Mouse (Mus musculus) cerebellum, adult 2 months (tissue): ENCODE data around the gene Sult2b1. TPM values are rescaled to one million over a fixed set of nuclear protein-coding genes. Genes with fewer than 3 reads are reported as not detected.
A peak's percentile ranks its signal among the peaks of the same experiment; 100 is the strongest.

ENCODE experiments used
- DNase-seq, 2 experiments: peaks; one replicate each; pipeline ENCODE4 v3.0.0; 2021
- H3K27ac ChIP-seq: fragments of 200-500 bp; 2 replicates; pipeline ENCODE4 v1.5.1; 2012; ENCODE audit warnings: low read length, control low read depth, inconsistent platforms; ENCODE audit not compliant: insufficient read depth
- H3K27me3 ChIP-seq: fragments of 200-500 bp; 2 replicates; pipeline ENCODE4 v1.6.1; 2012; ENCODE audit warnings: inconsistent platforms, mild to moderate bottlenecking, low read length, moderate library complexity; ENCODE audit not compliant: control insufficient read depth, insufficient read depth
- H3K4me1 ChIP-seq: fragments of 200-500 bp; 2 replicates; pipeline ENCODE4 v1.6.1; 2011; ENCODE audit warnings: low read length; ENCODE audit not compliant: control insufficient read depth, insufficient read depth
- H3K4me3 ChIP-seq: fragments of 200-500 bp; replicated peaks from 2 replicates; pipeline ENCODE3; 2011; ENCODE audit warnings: mild to moderate bottlenecking, low read depth, low read length, control low read depth; ENCODE audit not compliant: insufficient read depth
- CTCF ChIP-seq: fragments of 200-500 bp; IDR thresholded peaks from 2 replicates; pipeline ENCODE4 v1.5.1; 2011; ENCODE audit warnings: low read depth, mild to moderate bottlenecking, control low read depth, low read length, moderate library complexity, borderline replicate concordance; ENCODE audit not compliant: insufficient read depth
- POLR2A ChIP-seq: fragments of 200-500 bp; IDR thresholded peaks from 2 replicates; pipeline ENCODE4 v1.6.1; 2011; ENCODE audit warnings: low read length, control low read depth, borderline replicate concordance; ENCODE audit not compliant: insufficient read depth
- WGBS: fragments of 180-500 bp; shearing (Covaris S2); methylation state at CpG from one replicate; pipeline ENCODE4 v1.1.7; 2018; 5-methylcytosine and 5-hydroxymethylcytosine counted together
- polyA plus RNA-seq: library from polyadenylated mRNA; depleted of rRNA; stranded (reverse); fragments of >200 nt; gene quantifications from 2 replicates; pipeline ENCODE4 v1.2.3, GENCODE M21; 2012

The Sult2b1 gene
- polyA plus RNA-seq, 1 experiment, result 10.6 TPM

GRCm38 (mm10) chr7:45791756-45792490 lies 7.5 kb upstream of the Sult2b1 start:
- TF ChIP-seq POLR2A (no peak), CTCF (no peak)

GRCm38 (mm10) chr7:45790721-45791120 lies 6.3 kb upstream of the Sult2b1 start:
- peak in 1 of 2 experiments; percentile 13 for DNase-seq
- H3K27me3 ChIP-seq, result no peaks in the 10 kb centered on the region
- H3K4me1 ChIP-seq, result 0 out of 2 replicates have a peak, but pooled peaks cover 3% of the 10 kb centered on the region
- H3K27ac ChIP-seq, result no peak overlapping the region
- TF ChIP-seq CTCF (no peak), POLR2A (no peak)
- H3K4me3 ChIP-seq, result no peak overlapping the region
- WGBS, result 58% methylated on average over 6 of the region's 6 CpGs

More at GRCm38 (mm10) chr7:45791756-45792490, 7.5 kb upstream of the Sult2b1 start:
- H3K4me1 ChIP-seq, result 0 out of 2 replicates have a peak, but pooled peaks cover 3% of the 10 kb centered on the region
- 74% methylated on average over 17 of the region's 17 CpGs for WGBS
- no peak overlapping the region for H3K27ac ChIP-seq
- DNase-seq, result peak; percentile 6 to 10
- no peaks in the 10 kb centered on the region for H3K27me3 ChIP-seq
- no peak overlapping the region for H3K4me3 ChIP-seq

- WGBS, result 86% methylated on average over 22 of the region's 22 CpGs
Observed at GRCm38 (mm10) chr7:45787642-45788041, 3.2 kb upstream of the Sult2b1 start.

GRCm38 (mm10) chr7:45786661-45787413 lies 2.4 kb upstream of the Sult2b1 start:
- no peaks in the 10 kb centered on the region for H3K4me1 ChIP-seq
- DNase-seq, result peak; percentile 70 to 85
- peak overlapping the region; percentile 67 for H3K4me3 ChIP-seq
- H3K27ac ChIP-seq, result peak overlapping the region; percentile 22
- 15% methylated on average over 17 of the region's 17 CpGs for WGBS
- no peaks in the 10 kb centered on the region for H3K27me3 ChIP-seq
- TF ChIP-seq POLR2A (peak; percentile 46; the same call in 1 of the 2 replicates), CTCF (no peak)

More at GRCm38 (mm10) chr7:45787642-45788041, 3.2 kb upstream of the Sult2b1 start:
- TF ChIP-seq POLR2A (no peak), CTCF (no peak)
- Histone ChIP-seq H3K4me1 (0 out of 2 replicates have a peak, but pooled peaks cover 3% of the 10 kb centered on the region), H3K27me3 (no peaks in the 10 kb centered on the region), H3K4me3 (no peak overlapping the region), H3K27ac (no peak overlapping the region)
- peak in 1 of 2 experiments; percentile 39 for DNase-seq

- H3K27me3 ChIP-seq, result no peaks in the 10 kb centered on the region
- no peaks in the 10 kb centered on the region for H3K4me1 ChIP-seq
- peak overlapping the region; percentile 48 for H3K27ac ChIP-seq
- TF ChIP-seq POLR2A, result no peak
- TF ChIP-seq CTCF, result no peak
- peak overlapping the region; percentile 67 for H3K4me3 ChIP-seq
- WGBS, result under 1% methylated on average over 14 of the region's 14 CpGs
- DNase-seq, result peak; percentile 77 to 85
Observed at GRCm38 (mm10) chr7:45786136-45786578, 1.7 kb upstream of the Sult2b1 start.

DNA sequence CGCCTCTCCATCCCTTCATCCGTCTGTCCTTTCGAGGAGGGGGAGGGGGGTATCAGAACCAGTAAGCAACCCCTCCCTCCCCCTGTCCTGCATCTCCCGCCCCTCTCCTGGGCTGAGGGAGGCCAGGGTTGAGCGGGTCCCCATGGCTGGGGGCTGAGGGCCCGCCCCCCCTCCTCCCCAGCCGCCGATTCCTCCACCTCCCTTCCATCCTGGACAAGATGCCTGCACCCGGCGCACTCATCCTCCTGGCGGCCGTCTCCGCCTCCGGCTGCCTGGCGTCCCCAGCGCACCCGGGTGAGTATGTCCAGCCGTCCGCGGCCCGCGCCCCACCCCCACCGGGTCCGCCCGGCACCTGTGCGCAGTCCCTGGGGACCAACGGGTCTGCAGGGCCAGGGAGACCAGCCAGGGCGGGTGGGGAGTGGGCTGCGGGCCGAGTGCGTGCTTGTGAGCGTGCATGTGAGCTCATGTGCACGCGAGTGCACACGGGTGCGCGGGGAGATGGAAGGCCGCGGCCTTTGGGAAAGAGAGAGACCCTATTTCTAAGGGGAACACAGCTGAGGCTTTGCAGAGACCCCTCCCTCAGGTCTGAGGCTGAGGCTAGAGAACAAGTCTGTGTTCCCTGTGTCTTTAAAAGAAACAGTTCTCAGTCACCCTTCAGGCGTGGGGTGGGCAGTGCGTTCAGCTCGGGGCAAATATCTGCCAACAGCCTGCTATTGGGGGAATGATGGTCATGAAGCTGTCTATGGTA lies 1.1 kb upstream of the Sult2b1 start:
- WGBS, result 1% methylated on average over 38 of the region's 42 CpGs
- H3K27me3 ChIP-seq, result no peaks in the 10 kb centered on the region
- peak; percentile 57 to 69 for DNase-seq
- H3K4me3 ChIP-seq, result peak overlapping the region; percentile 67
- no peaks in the 10 kb centered on the region for H3K4me1 ChIP-seq
- peak overlapping the region; percentile 48 for H3K27ac ChIP-seq
- TF ChIP-seq CTCF, result no peak
- no peak for TF ChIP-seq POLR2A

DNA sequence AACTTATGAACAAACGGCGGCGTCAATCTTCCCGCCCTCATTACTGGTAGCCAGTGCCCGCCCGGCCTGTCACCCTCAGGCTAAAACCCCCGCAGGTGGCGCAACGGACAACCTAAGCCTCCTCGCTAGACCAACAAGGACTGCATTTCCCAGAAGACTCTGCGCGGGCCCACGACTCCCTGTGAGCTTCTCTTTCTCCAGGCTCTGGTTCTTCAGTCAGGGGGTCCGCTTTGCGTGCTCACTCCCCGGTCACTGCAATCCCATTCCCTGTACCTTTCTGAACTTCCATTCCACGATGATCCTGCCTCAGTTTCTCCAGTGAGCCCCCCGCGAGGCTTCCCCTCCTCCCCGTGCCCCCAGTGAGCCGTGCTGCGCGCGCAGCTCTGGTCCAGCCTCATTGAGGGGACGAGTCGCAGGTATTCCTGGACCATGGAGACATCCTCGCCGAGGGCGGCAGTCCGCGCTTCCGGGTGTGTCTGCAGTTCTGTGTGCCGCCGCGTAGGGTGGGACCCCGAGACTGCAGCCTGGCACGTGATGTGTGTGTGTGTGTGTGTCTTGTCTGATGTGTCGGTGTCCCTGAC lies 868 bp downstream of the Sult2b1 start, which contains the start of gene Lmtk3:
Lmtk3 (plus strand) TSS at position 228 of the 581 bp plus-strand sequence.
- 0 out of 2 replicates have a peak, but pooled peaks cover 2% of the 10 kb centered on the region for H3K4me1 ChIP-seq
- no peaks in the 10 kb centered on the region for H3K27me3 ChIP-seq
- H3K27ac ChIP-seq, result peak within 1 kb of the TSS; percentile 31
- peak; percentile 30; the same call in 1 of the 2 replicates for TF ChIP-seq CTCF
- peak; percentile 52; the same call in 1 of the 2 replicates for TF ChIP-seq POLR2A
- WGBS, result under 1% methylated on average over 38 of the region's 38 CpGs
- peak within 1 kb of the TSS; percentile 70 for H3K4me3 ChIP-seq
- peak; percentile 88 to 92 for DNase-seq
